Mouse (Mus musculus) liver, embryonic 14.5 days (tissue): ENCODE measurements around the gene Mroh8.

Source experiments
- CTCF ChIP-seq: IDR thresholded peaks from 2 replicates; pipeline ENCODE4 v1.5.1; 2016; ENCODE audit warnings: antibody characterized with exemption, low read depth, control low read depth
- EP300 ChIP-seq: IDR thresholded peaks from 2 replicates; pipeline ENCODE4 v1.6.1; 2016; ENCODE audit warnings: antibody characterized with exemption, low read depth

- TF ChIP-seq EP300 (no peak), CTCF (no peak)
These were observed 101.2 kb downstream of the Mroh8 start for GRCm38 (mm10) chr2:157178167-157178566.
